Mouse (Mus musculus) myocyte (in vitro differentiated cells): ENCODE measurements at regions not wholly inside any gene's neighbourhood (a gene's known extent, or its start where the extent isn't known, plus 50 kb on each side); places are given as distances from the start of the nearest gene placed in this dataset.

Source experiments
- H3K27me3 ChIP-seq: one replicate; pipeline ENCODE4 v1.6.1; 2011; ENCODE audit not compliant: control insufficient read depth, insufficient read depth, insufficient read length
- H3K36me3 ChIP-seq: one replicate; pipeline ENCODE4 v1.6.1; 2011; ENCODE audit not compliant: control insufficient read depth, insufficient read depth
- H3K4me2 ChIP-seq: one replicate; pipeline ENCODE4 v1.6.1; 2011; ENCODE audit warnings: low read depth, control low read depth
- H3K4me3 ChIP-seq: one replicate; pipeline ENCODE4 v1.5.1; 2011; ENCODE audit warnings: mild to moderate bottlenecking, control low read depth, moderate library complexity
- H3K79me2 ChIP-seq: one replicate; pipeline ENCODE4 v1.6.1; 2011; ENCODE audit not compliant: control insufficient read depth, insufficient read depth
- H3ac ChIP-seq: one replicate; pipeline ENCODE4 v1.6.1; 2011; ENCODE audit not compliant: control insufficient read depth, insufficient read length
- CEBPB ChIP-seq: IDR thresholded peaks from 2 replicates; pipeline ENCODE4 v1.6.1; 2011; ENCODE audit warnings: mild to moderate bottlenecking, moderate library complexity; ENCODE audit not compliant: poor library complexity, insufficient read depth, severe bottlenecking
- E2F4 ChIP-seq: IDR thresholded peaks from one replicate; pipeline ENCODE4 v1.6.1; 2011; ENCODE audit warnings: mild to moderate bottlenecking, control low read depth, moderate library complexity; ENCODE audit not compliant: insufficient read depth
- MAX ChIP-seq: IDR thresholded peaks from one replicate; pipeline ENCODE4 v1.6.1; 2011; ENCODE audit warnings: low read depth, mild to moderate bottlenecking, control low read depth
- MYOD1 ChIP-seq, 3 experiments: IDR thresholded peaks; one replicate each; pipeline ENCODE4 v1.6.1; 2011; ENCODE audit warnings: control low read depth in 2 of 3, low read depth in 2 of 3, mild to moderate bottlenecking in 2 of 3, moderate library complexity in 1 of 3; ENCODE audit not compliant: insufficient read length in 2 of 3, control insufficient read depth in 1 of 3
- MYOG ChIP-seq, 3 experiments: IDR thresholded peaks; one replicate each; pipeline ENCODE4 v1.6.1; 2011; ENCODE audit warnings: control low read depth in 2 of 3, low read depth in 2 of 3, mild to moderate bottlenecking in 2 of 3; ENCODE audit not compliant: insufficient read length in 2 of 3, control insufficient read depth in 1 of 3, insufficient read depth in 1 of 3
- POLR2A ChIP-seq: IDR thresholded peaks from one replicate; pipeline ENCODE4 v1.6.1; 2011; ENCODE audit warnings: low read depth, mild to moderate bottlenecking, control low read depth, moderate library complexity; ENCODE audit not compliant: insufficient read length
- POLR2AphosphoS2 ChIP-seq: IDR thresholded peaks from one replicate; pipeline ENCODE4 v1.6.1; 2011; ENCODE audit warnings: low read depth, control low read depth; ENCODE audit not compliant: insufficient read length
- REST ChIP-seq: IDR thresholded peaks from one replicate; pipeline ENCODE4 v1.6.1; 2011; ENCODE audit warnings: mild to moderate bottlenecking, control low read depth, moderate library complexity; ENCODE audit not compliant: insufficient read depth, insufficient read length
- SRF ChIP-seq: IDR thresholded peaks from one replicate; pipeline ENCODE4 v1.6.1; 2011; ENCODE audit warnings: low read depth; ENCODE audit not compliant: control insufficient read depth, insufficient read length
- TCF12 ChIP-seq: IDR thresholded peaks from one replicate; pipeline ENCODE4 v1.6.1; 2011; ENCODE audit warnings: mild to moderate bottlenecking, control low read depth; ENCODE audit not compliant: poor library complexity, insufficient read depth, severe bottlenecking
- TCF3 ChIP-seq: IDR thresholded peaks from one replicate; pipeline ENCODE4 v1.6.1; 2011; ENCODE audit warnings: low read depth, control low read depth; ENCODE audit not compliant: insufficient read length
- USF1 ChIP-seq: IDR thresholded peaks from one replicate; pipeline ENCODE4 v1.6.1; 2011; ENCODE audit warnings: low read depth, mild to moderate bottlenecking, control low read depth, moderate library complexity

DNA sequence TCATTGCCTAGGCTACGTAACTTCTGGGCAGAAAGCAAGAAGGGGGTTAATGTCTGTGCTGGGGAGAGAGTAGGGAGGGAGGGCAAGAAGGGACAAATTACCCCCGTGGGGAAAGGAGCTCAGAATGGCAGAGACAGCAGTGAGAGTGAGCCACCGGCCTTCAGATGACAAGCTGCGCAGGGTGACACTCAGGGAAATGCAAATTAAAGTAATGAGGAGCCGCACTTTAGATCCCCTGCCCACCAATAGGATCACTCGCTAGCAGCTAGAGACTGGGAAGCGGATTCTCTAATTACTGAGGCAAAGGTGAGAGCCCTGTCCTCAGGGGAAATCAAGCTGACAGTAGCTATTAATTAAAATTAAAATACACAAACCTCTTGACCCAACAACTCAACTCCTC lies 202.5 kb downstream of the Arhgef10l start:
- Histone ChIP-seq H3ac (no peak overlapping the region), H3K27me3 (peaks cover 70% of the 10 kb centered on the region), H3K36me3 (no peaks in the 10 kb centered on the region), H3K4me3 (no peak overlapping the region), H3K4me2 (no peak overlapping the region), H3K79me2 (no peaks in the 10 kb centered on the region)
- TF ChIP-seq MAX (no peak), CEBPB (no peak), REST (no peak), SRF (no peak), MYOG (IDR thresholded peaks at IDR 0.05; ENCODE audit: control insufficient read depth in 1 of 3, insufficient read depth in 1 of 3, insufficient read length in 2 of 3, low read depth in 2 of 3) (no peak), POLR2AphosphoS2 (no peak), POLR2A (no peak), TCF12 (no peak), USF1 (no peak), TCF3 (no peak), MYOD1 (IDR thresholded peaks at IDR 0.05; ENCODE audit: control insufficient read depth in 1 of 3, insufficient read length in 2 of 3, low read depth in 2 of 3) (no peak), E2F4 (no peak)

DNA sequence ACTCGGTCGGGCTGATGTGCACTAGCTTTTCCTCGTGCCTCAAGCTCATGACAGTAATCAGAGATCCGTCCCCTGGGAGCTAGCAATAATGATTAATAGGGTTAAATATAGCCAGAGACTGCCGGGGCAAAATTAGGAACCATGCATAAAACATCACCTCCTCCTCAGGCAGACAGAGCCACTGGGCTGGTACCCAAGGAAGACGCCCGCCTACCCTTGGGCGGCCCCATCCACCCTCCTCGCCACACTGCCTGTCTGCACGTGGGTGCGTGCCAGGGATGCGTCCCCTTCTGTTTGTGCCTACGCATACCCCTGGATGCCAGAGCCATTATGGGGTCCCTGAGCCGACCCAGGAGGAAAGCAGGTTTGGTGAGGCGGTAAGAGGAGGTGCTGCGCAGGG lies 204.5 kb downstream of the Arhgef10l start:
- H3K4me2 ChIP-seq, result no peak overlapping the region
- no peak overlapping the region for H3K4me3 ChIP-seq
- no peaks in the 10 kb centered on the region for H3K79me2 ChIP-seq
- H3K36me3 ChIP-seq, result no peaks in the 10 kb centered on the region
- peaks cover 50% of the 10 kb centered on the region for H3K27me3 ChIP-seq
- no peak overlapping the region for H3ac ChIP-seq
- TF ChIP-seq MYOG (IDR thresholded peaks at IDR 0.05; ENCODE audit: control insufficient read depth in 1 of 3, insufficient read depth in 1 of 3, insufficient read length in 2 of 3, low read depth in 2 of 3) (no peak), SRF (no peak), MAX (no peak), MYOD1 (IDR thresholded peaks at IDR 0.05; ENCODE audit: control insufficient read depth in 1 of 3, insufficient read length in 2 of 3, low read depth in 2 of 3) (no peak), TCF12 (no peak), POLR2A (no peak), CEBPB (no peak), TCF3 (no peak), REST (no peak), E2F4 (no peak), USF1 (no peak), POLR2AphosphoS2 (no peak)

DNA sequence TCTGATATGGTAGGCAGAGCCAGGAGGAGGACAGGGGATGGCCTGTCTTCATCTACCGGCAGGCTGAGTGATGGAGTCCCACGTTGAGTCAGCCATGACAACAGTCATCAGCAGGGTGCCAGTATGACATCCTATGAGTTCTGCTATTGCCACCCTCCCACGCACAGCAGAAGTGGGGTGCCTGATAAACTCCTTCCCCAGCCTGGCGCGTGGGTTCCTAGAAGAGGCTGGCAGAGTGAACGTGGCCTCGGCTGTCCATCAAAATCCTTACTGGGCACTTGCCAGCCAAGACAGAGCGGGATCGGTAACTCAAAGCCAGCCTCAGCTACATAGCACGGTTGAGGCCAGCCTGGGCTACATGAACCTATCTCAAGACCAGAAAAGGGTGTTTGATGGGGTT lies 202.5 kb upstream of the Igsf21 start:
- H3K27me3 ChIP-seq, result peaks cover 8% of the 10 kb centered on the region
- no peak overlapping the region for H3ac ChIP-seq
- no peak for TF ChIP-seq USF1
- no peak for TF ChIP-seq MYOG (IDR thresholded peaks at IDR 0.05; ENCODE audit: control insufficient read depth in 1 of 3, insufficient read depth in 1 of 3, insufficient read length in 2 of 3, low read depth in 2 of 3)
- H3K4me2 ChIP-seq, result no peak overlapping the region
- H3K36me3 ChIP-seq, result no peaks in the 10 kb centered on the region
- no peak overlapping the region for H3K4me3 ChIP-seq
- no peaks in the 10 kb centered on the region for H3K79me2 ChIP-seq

DNA sequence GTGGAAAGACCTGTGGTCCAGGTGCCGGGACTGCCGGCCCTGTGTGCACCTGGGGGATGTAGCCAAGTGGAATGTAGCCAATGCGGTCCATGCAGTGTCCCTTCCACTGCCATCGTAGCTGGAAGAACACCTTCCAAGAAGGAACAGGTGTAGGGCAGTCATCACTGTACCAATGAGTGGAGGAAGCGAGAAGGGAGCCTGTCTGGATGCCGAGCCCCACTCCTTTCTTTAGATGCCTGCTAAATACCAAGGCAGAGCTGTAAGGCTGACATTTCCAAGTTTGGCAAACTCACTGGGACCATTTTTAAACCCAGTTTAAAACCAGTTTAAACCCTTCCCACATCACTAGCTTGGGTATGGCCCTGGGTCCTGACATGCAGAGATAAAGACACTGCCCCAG lies 199.9 kb upstream of the Igsf21 start:
- H3K36me3 ChIP-seq, result no peaks in the 10 kb centered on the region
- H3K4me3 ChIP-seq, result no peak overlapping the region
- H3ac ChIP-seq, result no peak overlapping the region
- no peaks in the 10 kb centered on the region for H3K27me3 ChIP-seq
- no peaks in the 10 kb centered on the region for H3K79me2 ChIP-seq
- no peak overlapping the region for H3K4me2 ChIP-seq
- TF ChIP-seq USF1 (no peak), MYOD1 (IDR thresholded peaks at IDR 0.05; ENCODE audit: control insufficient read depth in 1 of 3, insufficient read length in 2 of 3, low read depth in 2 of 3) (no peak), TCF12 (no peak), E2F4 (no peak), POLR2AphosphoS2 (no peak), SRF (no peak), MYOG (IDR thresholded peaks at IDR 0.05; ENCODE audit: control insufficient read depth in 1 of 3, insufficient read depth in 1 of 3, insufficient read length in 2 of 3, low read depth in 2 of 3) (no peak), TCF3 (no peak), REST (no peak), POLR2A (no peak)

DNA sequence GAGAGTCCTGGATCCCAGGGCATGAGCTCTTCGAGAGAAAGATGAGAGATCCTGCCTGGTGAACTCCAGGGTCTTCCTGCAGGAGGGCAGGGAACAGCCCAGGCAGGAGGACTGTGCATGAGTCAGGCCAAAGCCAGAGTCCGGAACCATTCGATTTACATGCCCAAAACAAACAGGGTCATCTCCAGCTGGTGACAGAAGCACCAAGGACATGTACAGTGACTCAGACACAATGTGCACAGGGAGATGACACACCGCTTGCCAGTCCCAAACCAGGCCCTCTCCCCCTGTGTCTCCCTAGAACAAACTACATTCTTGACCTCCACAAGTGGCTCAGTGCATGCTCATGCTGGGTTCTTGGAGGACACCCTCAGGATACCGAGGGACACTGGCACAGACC lies 199.3 kb upstream of the Igsf21 start:
- Histone ChIP-seq H3K4me2 (no peak overlapping the region), H3K27me3 (no peaks in the 10 kb centered on the region), H3ac (no peak overlapping the region), H3K4me3 (no peak overlapping the region), H3K36me3 (no peaks in the 10 kb centered on the region), H3K79me2 (no peaks in the 10 kb centered on the region)
- TF ChIP-seq USF1 (no peak), MYOG (IDR thresholded peaks at IDR 0.05; ENCODE audit: control insufficient read depth in 1 of 3, insufficient read depth in 1 of 3, insufficient read length in 2 of 3, low read depth in 2 of 3) (no peak), CEBPB (no peak), REST (no peak), POLR2A (no peak), TCF3 (no peak), SRF (no peak), E2F4 (no peak), TCF12 (no peak), MAX (no peak), POLR2AphosphoS2 (no peak), MYOD1 (IDR thresholded peaks at IDR 0.05; ENCODE audit: control insufficient read depth in 1 of 3, insufficient read length in 2 of 3, low read depth in 2 of 3) (no peak)
